Mouse (Mus musculus): Measurements from ENCODE around the gene Plac9b.
"Not testable (repeated sequence)": the region's sequence is repeated elsewhere in the genome, so short reads cannot be mapped to it uniquely, and the experiment has no call there.

DNA sequence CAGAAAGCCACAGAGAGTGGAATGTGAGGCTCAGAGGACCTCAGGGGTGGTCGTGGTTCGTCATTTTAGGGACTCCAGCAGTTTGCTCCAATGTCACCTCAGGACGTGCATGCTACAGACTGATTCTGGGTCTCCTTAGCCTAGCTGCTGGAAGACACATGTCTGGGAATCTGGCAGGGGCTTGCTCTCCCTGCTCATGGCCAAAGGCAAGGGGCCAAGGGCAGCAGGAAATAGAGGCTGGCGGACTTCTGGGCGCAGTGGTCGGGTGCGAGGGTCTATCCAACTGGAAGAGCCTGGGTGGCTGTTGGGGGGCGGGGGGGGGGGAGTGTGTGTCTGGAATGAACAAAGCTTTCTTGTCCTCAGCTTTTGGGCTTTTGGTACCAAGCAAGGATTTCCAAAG lies 6.1 kb upstream of the Plac9b start:
- not testable (repeated sequence) for TF ChIP-seq GATA1 (IDR thresholded peaks at IDR 0.05; ENCODE audit: borderline replicate concordance, low read length); FLI1 (IDR thresholded peaks at IDR 0.05; ENCODE audit: low read length)

Data from megakaryocyte, embryonic 14.5 days (primary cell).